Mouse (Mus musculus): ENCODE measurements around the gene Dis3l2. TPM values are rescaled to one million over a fixed set of nuclear protein-coding genes. Genes with fewer than 3 reads are reported as not detected.

Dis3l2 gene
- total RNA-seq, 1 experiment, result 9.6 TPM

- no peak overlapping the region for H3K9ac ChIP-seq (ENCODE audit: insufficient read depth, low read depth, low read length, poor library complexity, severe bottlenecking)
- no peaks in the 10 kb centered on the region for H3K36me3 ChIP-seq (ENCODE audit: control insufficient read depth, insufficient read depth, low read length, poor library complexity, severe bottlenecking)
- no peak for DNase-seq (ENCODE audit: low read depth, low spot score)
- TF ChIP-seq CHD2 (IDR thresholded peaks at IDR 0.05; ENCODE audit: low read depth, low read length) (no peak), MAFK (IDR thresholded peaks at IDR 0.05; ENCODE audit: insufficient read depth, low read depth, low read length) (no peak), ZNF384 (IDR thresholded peaks at IDR 0.05; ENCODE audit: low read depth, low read length) (no peak), HCFC1 (IDR thresholded peaks at IDR 0.05; ENCODE audit: borderline replicate concordance, insufficient read depth, low read length) (no peak), ZC3H11A (IDR thresholded peaks at IDR 0.05; ENCODE audit: borderline replicate concordance, low read depth, low read length) (no peak)
- in situ Hi-C loops (cut with MboI; ENCODE audit: low sequenced_read_pairs in 2 of 2, unreplicated experiment in 2 of 2), result no loop called here
- H3K4me3 ChIP-seq (ENCODE audit: insufficient read depth in 1 of 2, low read depth in 1 of 2, low read length in 2 of 2, poor library complexity in 1 of 2, severe bottlenecking in 1 of 2), result no peak overlapping the region
- no peaks in the 10 kb centered on the region for H3K9me3 ChIP-seq (ENCODE audit: control insufficient read depth, insufficient read depth, low read depth, low read length)
- no peak overlapping the region for H3K27ac ChIP-seq (ENCODE audit: insufficient read depth, low read depth, low read length, poor library complexity, severe bottlenecking)
- peaks cover 0 to 4% of the 10 kb centered on the region in 2 experiments; a peak in 2 of 4 replicates for H3K4me1 ChIP-seq (ENCODE audit: control insufficient read depth in 2 of 2, insufficient read depth in 2 of 2, low read length in 2 of 2, poor library complexity in 1 of 2)
These were observed 305.5 kb downstream of the Dis3l2 start for GRCm38 (mm10) chr1:87009156-87009555.

- no peak overlapping the region for H3K4me3 ChIP-seq (ENCODE audit: insufficient read depth in 1 of 2, low read depth in 1 of 2, low read length in 2 of 2, poor library complexity in 1 of 2, severe bottlenecking in 1 of 2)
- DNase-seq (ENCODE audit: low read depth, low spot score), result no peak
- in situ Hi-C loops (cut with MboI; ENCODE audit: low sequenced_read_pairs in 2 of 2, unreplicated experiment in 2 of 2), result no loop called here
- peaks cover 0 to 4% of the 10 kb centered on the region in 2 experiments; a peak in 2 of 4 replicates for H3K4me1 ChIP-seq (ENCODE audit: control insufficient read depth in 2 of 2, insufficient read depth in 2 of 2, low read length in 2 of 2, poor library complexity in 1 of 2)
- H3K9me3 ChIP-seq (ENCODE audit: control insufficient read depth, insufficient read depth, low read depth, low read length), result no peaks in the 10 kb centered on the region
- H3K27ac ChIP-seq (ENCODE audit: insufficient read depth, low read depth, low read length, poor library complexity, severe bottlenecking), result no peak overlapping the region
- H3K9ac ChIP-seq (ENCODE audit: insufficient read depth, low read depth, low read length, poor library complexity, severe bottlenecking), result no peak overlapping the region
- H3K36me3 ChIP-seq (ENCODE audit: control insufficient read depth, insufficient read depth, low read length, poor library complexity, severe bottlenecking), result no peaks in the 10 kb centered on the region
- TF ChIP-seq CHD2 (IDR thresholded peaks at IDR 0.05; ENCODE audit: low read depth, low read length) (no peak), HCFC1 (IDR thresholded peaks at IDR 0.05; ENCODE audit: borderline replicate concordance, insufficient read depth, low read length) (no peak), ZNF384 (IDR thresholded peaks at IDR 0.05; ENCODE audit: low read depth, low read length) (no peak), ZC3H11A (IDR thresholded peaks at IDR 0.05; ENCODE audit: borderline replicate concordance, low read depth, low read length) (no peak), MAFK (IDR thresholded peaks at IDR 0.05; ENCODE audit: insufficient read depth, low read depth, low read length) (no peak)
These were observed 307.2 kb downstream of the Dis3l2 start for GRCm38 (mm10) chr1:87010629-87011330.

GRCm38 (mm10) chr1:87011718-87012117, 308.1 kb downstream of the Dis3l2 start:
- no peak for TF ChIP-seq CHD2 (IDR thresholded peaks at IDR 0.05; ENCODE audit: low read depth, low read length)
- no peak for TF ChIP-seq ZC3H11A (IDR thresholded peaks at IDR 0.05; ENCODE audit: borderline replicate concordance, low read depth, low read length)
- no peak for TF ChIP-seq HCFC1 (IDR thresholded peaks at IDR 0.05; ENCODE audit: borderline replicate concordance, insufficient read depth, low read length)
- TF ChIP-seq MAFK (IDR thresholded peaks at IDR 0.05; ENCODE audit: insufficient read depth, low read depth, low read length), result no peak
- TF ChIP-seq ZNF384 (IDR thresholded peaks at IDR 0.05; ENCODE audit: low read depth, low read length), result no peak
- Histone ChIP-seq H3K27ac (ENCODE audit: insufficient read depth, low read depth, low read length, poor library complexity, severe bottlenecking) (no peak overlapping the region), H3K4me1 (ENCODE audit: control insufficient read depth in 2 of 2, insufficient read depth in 2 of 2, low read length in 2 of 2, poor library complexity in 1 of 2) (peaks cover 0 to 4% of the 10 kb centered on the region in 2 experiments; a peak in 2 of 4 replicates), H3K9ac (ENCODE audit: insufficient read depth, low read depth, low read length, poor library complexity, severe bottlenecking) (no peak overlapping the region), H3K9me3 (ENCODE audit: control insufficient read depth, insufficient read depth, low read depth, low read length) (no peaks in the 10 kb centered on the region), H3K36me3 (ENCODE audit: control insufficient read depth, insufficient read depth, low read length, poor library complexity, severe bottlenecking) (no peaks in the 10 kb centered on the region), H3K4me3 (ENCODE audit: insufficient read depth in 1 of 2, low read depth in 1 of 2, low read length in 2 of 2, poor library complexity in 1 of 2, severe bottlenecking in 1 of 2) (no peak overlapping the region)
- in situ Hi-C loops (cut with MboI; ENCODE audit: low sequenced_read_pairs in 2 of 2, unreplicated experiment in 2 of 2), result no loop called here
- DNase-seq (ENCODE audit: low read depth, low spot score), result no peak

GRCm38 (mm10) chr1:87012606-87013005, 309.0 kb downstream of the Dis3l2 start:
- Histone ChIP-seq H3K27ac (ENCODE audit: insufficient read depth, low read depth, low read length, poor library complexity, severe bottlenecking) (no peak overlapping the region), H3K9ac (ENCODE audit: insufficient read depth, low read depth, low read length, poor library complexity, severe bottlenecking) (no peak overlapping the region), H3K4me3 (ENCODE audit: insufficient read depth in 1 of 2, low read depth in 1 of 2, low read length in 2 of 2, poor library complexity in 1 of 2, severe bottlenecking in 1 of 2) (no peak overlapping the region), H3K36me3 (ENCODE audit: control insufficient read depth, insufficient read depth, low read length, poor library complexity, severe bottlenecking) (no peaks in the 10 kb centered on the region), H3K4me1 (ENCODE audit: control insufficient read depth in 2 of 2, insufficient read depth in 2 of 2, low read length in 2 of 2, poor library complexity in 1 of 2) (peaks cover 0 to 4% of the 10 kb centered on the region in 2 experiments; a peak in 2 of 4 replicates), H3K9me3 (ENCODE audit: control insufficient read depth, insufficient read depth, low read depth, low read length) (no peaks in the 10 kb centered on the region)
- no peak for DNase-seq (ENCODE audit: low read depth, low spot score)
- in situ Hi-C loops (cut with MboI; ENCODE audit: low sequenced_read_pairs in 2 of 2, unreplicated experiment in 2 of 2), result no loop called here
- TF ChIP-seq HCFC1 (IDR thresholded peaks at IDR 0.05; ENCODE audit: borderline replicate concordance, insufficient read depth, low read length) (no peak), CHD2 (IDR thresholded peaks at IDR 0.05; ENCODE audit: low read depth, low read length) (no peak), ZNF384 (IDR thresholded peaks at IDR 0.05; ENCODE audit: low read depth, low read length) (no peak), ZC3H11A (IDR thresholded peaks at IDR 0.05; ENCODE audit: borderline replicate concordance, low read depth, low read length) (no peak), MAFK (IDR thresholded peaks at IDR 0.05; ENCODE audit: insufficient read depth, low read depth, low read length) (no peak)

Measured in ES-E14 (cell line).